Mouse (Mus musculus): ENCODE data around the gene Chrdl1.

The Chrdl1 gene

GRCm38 (mm10) chrX:143393791-143394369 lies at the start of gene Chrdl1:
Chrdl1 (minus strand) TSS chrX:143394262.
- peak in 1 of 2 experiments; percentile 16 for DNase-seq (ENCODE audit: low spot score in 2 of 2)

- DNase-seq (ENCODE audit: low spot score in 2 of 2) = no peak
These were observed 48.6 kb upstream of the Chrdl1 start for GRCm38 (mm10) chrX:143442638-143443037.

DNA sequence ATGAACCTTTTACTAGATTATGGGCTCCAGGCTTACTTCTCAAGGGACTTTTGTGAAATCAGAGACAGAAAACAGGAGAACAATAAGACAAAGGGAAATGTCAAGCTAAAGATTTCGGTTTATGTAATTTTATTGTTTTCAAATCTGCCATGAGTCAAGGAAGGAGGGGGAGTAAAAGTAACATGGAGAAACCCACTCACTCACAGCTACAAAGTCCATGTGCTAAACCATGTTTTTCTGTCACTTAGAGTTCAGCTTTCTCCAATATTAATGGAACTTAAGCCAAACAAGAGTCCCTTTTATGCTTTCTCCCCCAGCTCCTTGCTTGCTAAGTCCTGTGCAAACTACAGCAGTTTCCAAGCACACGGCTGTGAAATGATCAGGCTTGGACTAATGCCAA lies 10.5 kb upstream of the Chrdl1 start:
- no peak for DNase-seq (ENCODE audit: low spot score in 2 of 2)

DNA sequence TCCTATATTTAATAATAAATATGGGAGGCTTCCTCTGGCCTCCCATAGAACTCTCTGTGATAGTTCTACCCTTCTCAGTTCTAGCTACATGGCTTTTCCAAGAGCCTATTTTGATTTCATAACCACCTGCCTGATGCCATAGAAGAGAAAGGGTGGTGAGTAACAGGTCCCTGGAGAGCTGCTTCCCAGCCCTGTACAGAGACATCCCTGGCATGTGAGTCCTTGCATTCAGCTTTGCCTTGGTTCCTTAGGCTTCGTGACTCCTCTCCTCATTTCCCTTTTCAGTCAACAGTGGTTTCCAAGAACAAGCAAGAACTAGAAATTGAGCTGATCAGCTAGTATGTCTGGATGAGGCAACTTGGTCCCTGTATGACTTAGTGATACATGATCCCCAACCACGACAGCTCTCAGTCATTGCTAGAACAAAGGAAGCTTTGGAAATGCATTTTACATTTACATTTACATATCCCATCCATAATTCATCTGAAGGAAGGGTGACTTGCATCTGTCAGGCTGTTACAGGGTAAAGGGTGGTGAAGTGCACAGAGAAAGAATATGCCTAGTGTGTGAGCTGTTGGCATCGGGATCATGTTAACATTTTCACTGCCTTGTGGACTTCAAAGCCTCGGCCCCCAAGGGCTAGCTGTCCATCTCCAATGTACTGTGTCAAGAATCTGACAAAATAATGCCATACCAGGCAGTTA lies 27.7 kb downstream of the Chrdl1 start:
- DNase-seq (ENCODE audit: low spot score in 2 of 2) = no peak

- no peak for DNase-seq (ENCODE audit: low spot score in 2 of 2)
These were observed 46.8 kb downstream of the Chrdl1 start for GRCm38 (mm10) chrX:143347227-143347626.

DNA sequence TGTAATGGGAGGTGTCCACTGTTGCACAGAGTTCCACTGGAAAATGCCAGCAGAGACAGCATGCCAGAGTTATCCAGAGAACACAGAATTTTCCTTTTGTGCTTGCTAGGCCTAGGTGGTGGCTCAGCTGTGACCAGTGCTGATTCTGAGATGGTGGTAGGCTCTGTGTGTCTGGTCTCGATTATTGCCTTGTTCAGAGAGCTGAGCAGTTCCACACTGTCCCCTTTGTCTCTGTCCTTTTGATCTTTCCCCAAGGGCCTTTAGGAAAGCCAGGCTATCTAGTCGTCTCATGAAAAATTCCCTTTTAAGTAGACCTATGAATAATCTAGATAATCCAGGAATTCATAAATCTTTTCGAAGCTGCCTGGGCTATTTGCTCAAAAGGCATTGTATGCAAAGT lies 47.3 kb downstream of the Chrdl1 start:
- no peak for DNase-seq (ENCODE audit: low spot score in 2 of 2)

GRCm38 (mm10) chrX:143344509-143345495 lies 49.3 kb downstream of the Chrdl1 start:
- DNase-seq (ENCODE audit: low spot score in 2 of 2) = no peak

DNA sequence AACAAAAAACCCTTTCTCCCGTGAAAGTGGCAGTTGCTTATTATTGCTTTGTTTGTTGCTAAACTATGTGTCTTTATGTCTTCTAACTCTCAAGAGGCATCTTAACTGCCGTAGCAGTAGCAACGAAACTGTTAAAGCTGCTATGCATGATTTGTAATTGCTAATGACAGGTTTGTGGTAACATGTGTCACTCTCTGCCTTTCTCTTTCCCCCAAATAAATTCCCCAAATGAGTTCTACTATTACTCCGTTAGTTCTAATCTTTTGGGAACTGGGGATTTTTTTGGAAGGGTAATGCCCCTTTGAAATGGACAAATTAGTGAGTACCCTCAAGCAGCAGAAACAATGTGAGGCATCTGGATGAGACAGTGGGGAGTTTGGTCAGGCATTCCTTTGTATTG lies 55.9 kb downstream of the Chrdl1 start:
- DNase-seq (ENCODE audit: low spot score in 2 of 2) = no peak

DNA sequence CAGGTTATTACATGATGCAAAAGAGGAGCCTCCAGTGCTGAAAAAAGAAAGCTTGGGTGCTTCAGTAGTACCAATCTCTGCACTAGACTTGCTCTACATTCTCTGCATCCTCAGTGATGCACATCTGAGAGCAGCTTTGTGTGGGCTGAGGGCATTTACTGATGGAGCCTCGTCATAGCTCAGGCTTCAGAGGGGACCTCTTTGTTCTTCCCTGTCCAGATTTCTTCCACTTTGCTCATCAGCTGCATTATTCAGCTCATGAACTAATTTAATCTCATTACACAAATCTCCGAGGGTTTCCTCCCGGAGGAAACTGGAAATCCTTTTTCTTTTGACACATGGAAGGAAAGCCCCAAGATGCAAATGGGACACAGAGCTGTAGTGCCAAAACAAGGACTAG lies 56.5 kb downstream of the Chrdl1 start:
- no peak for DNase-seq (ENCODE audit: low spot score in 2 of 2)

DNA sequence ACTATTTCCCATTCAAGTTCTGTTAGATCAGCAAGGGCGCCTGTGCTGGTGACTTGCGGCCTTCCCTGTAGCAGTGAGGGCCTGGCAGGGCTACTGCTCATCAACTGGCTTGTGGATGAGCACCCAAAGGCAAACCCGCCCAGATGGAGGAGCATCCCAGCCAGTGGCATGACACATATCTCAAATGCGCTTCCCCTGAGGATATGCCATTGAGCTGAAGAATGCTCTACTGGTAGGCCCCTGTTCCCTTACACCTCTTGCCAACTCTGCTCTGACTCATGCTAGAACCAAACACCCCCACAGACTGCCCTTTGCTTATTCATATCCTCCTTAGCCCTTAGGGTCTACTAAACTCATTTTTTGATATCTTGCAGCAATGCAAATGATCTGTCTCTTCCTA lies 57.4 kb downstream of the Chrdl1 start:
- DNase-seq (ENCODE audit: low spot score in 2 of 2) = no peak

DNA sequence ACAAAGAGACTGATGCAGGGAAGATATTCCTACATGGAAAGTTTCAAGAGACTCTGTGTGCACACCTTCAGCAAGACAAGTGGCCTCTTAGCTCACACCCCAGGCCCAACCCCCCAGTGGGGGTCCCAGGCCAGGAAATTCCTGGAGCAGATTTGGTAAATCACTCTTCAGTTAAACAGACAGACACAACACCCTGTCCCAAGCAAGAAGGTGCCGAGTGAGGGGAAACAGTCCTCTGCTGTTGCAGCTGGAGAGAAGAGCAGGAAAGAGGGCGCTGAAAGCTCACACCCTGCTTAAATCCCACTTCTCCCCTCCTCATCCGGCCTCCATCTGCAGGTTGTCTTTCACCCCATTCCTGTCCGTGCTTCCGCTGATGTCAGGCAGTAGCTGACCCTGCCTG lies 58.2 kb downstream of the Chrdl1 start:
- no peak for DNase-seq (ENCODE audit: low spot score in 2 of 2)

GRCm38 (mm10) chrX:143313166-143313565 lies 80.9 kb downstream of the Chrdl1 start:
- DNase-seq (ENCODE audit: low spot score in 2 of 2) = no peak

GRCm38 (mm10) chrX:143294726-143295125 lies 99.3 kb downstream of the Chrdl1 start:
- DNase-seq (ENCODE audit: low spot score in 2 of 2) = no peak

DNA sequence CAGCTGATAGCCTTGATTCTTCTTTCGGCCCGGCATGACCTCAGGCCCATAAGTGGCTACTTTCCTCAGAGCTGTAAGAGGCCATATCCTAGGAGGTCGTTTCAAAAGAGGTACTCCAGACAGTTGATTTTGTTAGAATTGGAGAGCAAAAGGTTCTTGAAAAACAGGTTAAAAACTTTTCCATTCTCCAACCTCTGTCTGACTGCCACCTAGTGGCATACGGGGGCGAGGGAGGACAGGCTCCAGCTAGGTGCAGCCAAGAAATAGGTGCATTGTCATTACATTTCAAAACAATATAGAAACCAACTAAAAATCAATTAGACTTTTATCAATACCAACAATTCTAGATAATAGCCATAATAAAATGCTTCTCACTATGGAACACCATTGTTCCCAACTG lies 118.9 kb downstream of the Chrdl1 start:
- DNase-seq (ENCODE audit: low spot score in 2 of 2) = no peak

DNA sequence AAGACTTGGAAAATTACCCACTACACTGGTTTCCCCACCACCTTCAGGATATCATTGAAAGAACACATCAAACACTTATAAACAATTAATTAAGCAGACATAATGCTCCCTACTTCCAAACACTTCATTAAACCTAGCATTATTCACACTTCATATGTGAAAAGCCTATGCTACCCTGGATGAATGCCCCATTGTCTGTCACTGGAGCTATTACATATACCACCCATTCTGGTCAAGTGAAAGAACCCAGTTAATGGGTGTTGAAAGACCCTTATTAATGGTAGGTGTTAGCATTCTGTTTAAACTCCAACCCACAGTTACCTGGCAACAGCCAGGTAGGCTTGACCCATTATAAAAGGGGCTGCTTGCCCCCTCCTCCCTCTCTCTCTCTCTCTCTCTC lies 143.4 kb downstream of the Chrdl1 start:
- DNase-seq (ENCODE audit: low spot score in 2 of 2) = no peak
